Mouse (Mus musculus) layer of hippocampus, adult 8-10 months (tissue): ENCODE results near the gene Islr. TPM values are rescaled to one million over a fixed set of nuclear protein-coding genes. Genes with fewer than 3 reads are reported as not detected.
"Not testable (repeated sequence)": the region's sequence is repeated elsewhere in the genome, so short reads cannot be mapped to it uniquely, and the experiment has no call there.

Source experiments
- DNase-seq, 2 experiments: peaks; one replicate each; pipeline ENCODE4 v3.0.0; 2022; ENCODE audit warnings: low spot score in 2 of 2
- total RNA-seq, 4 experiments: library from RNA; stranded (reverse); gene quantifications; 2 replicates each; pipeline ENCODE4 v1.2.4; 2022

Islr gene
- total RNA-seq = 10 to 100 TPM; 12.8 to 17.1 (median 13.6) TPM

- DNase-seq = peak in 1 of 2 experiments; percentile 36
Observed at GRCm38 (mm10) chr9:58203516-58204447, at the start of gene Islr, which contains the start of gene Islr2. Gene Islr (minus strand): TSS chr9:58204306. Gene Islr2 (minus strand): TSS chr9:58204319.

GRCm38 (mm10) chr9:58253805-58254122 lies 49.7 kb upstream of the Islr start:
- not testable (repeated sequence) for DNase-seq

- DNase-seq = peak; percentile 90 to 91
Observed at GRCm38 (mm10) chr9:58253033-58253804, 49.1 kb upstream of the Islr start, which contains the start of gene Stoml1. Gene Stoml1 (plus strand): TSS chr9:58253164.

GRCm38 (mm10) chr9:58250730-58251129 lies 46.6 kb upstream of the Islr start:
- not testable (repeated sequence) for DNase-seq

GRCm38 (mm10) chr9:58250322-58250721 lies 46.2 kb upstream of the Islr start:
- no peak for DNase-seq

GRCm38 (mm10) chr9:58249592-58250192 lies 45.6 kb upstream of the Islr start, which contains the start of gene Pml:
Gene Pml (minus strand): TSS chr9:58249786.
- DNase-seq = peak; percentile 37 to 48

- DNase-seq = no peak
Observed at GRCm38 (mm10) chr9:58248746-58249413, 44.8 kb upstream of the Islr start.

GRCm38 (mm10) chr9:58247064-58247759 lies 43.1 kb upstream of the Islr start:
- peak; percentile 62 to 72 for DNase-seq

- no peak for DNase-seq
Observed at GRCm38 (mm10) chr9:58246083-58246591, 42.0 kb upstream of the Islr start.

GRCm38 (mm10) chr9:58243696-58244095 lies 39.6 kb upstream of the Islr start:
- DNase-seq = no peak

- no peak for DNase-seq
Observed at GRCm38 (mm10) chr9:58242696-58243095, 38.6 kb upstream of the Islr start.

- no peak for DNase-seq
Observed at GRCm38 (mm10) chr9:58241780-58242485, 37.8 kb upstream of the Islr start.

- DNase-seq = no peak
Observed at GRCm38 (mm10) chr9:58234502-58235015, 30.5 kb upstream of the Islr start.

GRCm38 (mm10) chr9:58232374-58232773 lies 28.3 kb upstream of the Islr start:
- DNase-seq = no peak

GRCm38 (mm10) chr9:58231746-58232145 lies 27.6 kb upstream of the Islr start:
- DNase-seq = no peak

- DNase-seq = no peak
Observed at GRCm38 (mm10) chr9:58228777-58229466, 24.8 kb upstream of the Islr start.

- DNase-seq = peak in 1 of 2 experiments; percentile 46
Observed at GRCm38 (mm10) chr9:58225915-58226913, 22.1 kb upstream of the Islr start.
